Mouse (Mus musculus): ENCODE results near the gene Mrpl2.

Mrpl2 gene

DNA sequence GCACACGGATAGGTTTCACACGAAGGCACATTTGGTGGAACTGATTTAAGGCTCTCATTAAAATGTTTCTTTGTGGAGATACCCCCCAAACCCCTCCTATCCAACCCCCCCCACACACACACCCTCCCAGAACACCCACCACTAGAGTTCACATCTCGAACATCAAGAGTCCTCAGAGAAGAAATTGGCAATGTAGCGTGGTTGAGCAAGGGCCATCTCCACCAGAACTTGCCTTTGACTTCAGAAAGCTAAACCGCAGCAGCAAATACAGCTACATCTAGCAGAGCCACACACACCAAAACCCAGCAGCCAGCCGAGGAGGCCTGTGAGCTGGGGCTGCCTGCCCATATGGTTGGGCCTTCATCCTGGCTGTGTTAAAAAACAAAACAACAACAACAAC is 18.6 kb upstream of the Mrpl2 start:
- DNase-seq (ENCODE audit: low spot score): no peak

DNA sequence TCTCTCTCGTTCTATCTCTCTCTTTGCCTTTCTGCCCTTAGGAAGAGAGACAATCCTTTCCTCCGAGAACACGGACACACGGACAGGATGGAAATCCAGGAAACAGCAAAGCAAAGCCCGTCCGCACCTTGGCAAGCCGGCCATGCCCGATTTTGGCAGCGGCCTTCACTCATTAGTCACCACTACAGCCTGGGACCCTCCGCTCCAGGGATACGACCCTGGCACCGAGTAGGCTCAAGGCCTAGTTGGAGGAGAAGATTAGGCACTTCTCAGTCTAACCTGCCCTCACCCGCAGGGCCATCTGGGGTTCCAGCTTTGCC is 17.6 kb upstream of the Mrpl2 start:
- peak; percentile 55 for DNase-seq (ENCODE audit: low spot score)

DNA sequence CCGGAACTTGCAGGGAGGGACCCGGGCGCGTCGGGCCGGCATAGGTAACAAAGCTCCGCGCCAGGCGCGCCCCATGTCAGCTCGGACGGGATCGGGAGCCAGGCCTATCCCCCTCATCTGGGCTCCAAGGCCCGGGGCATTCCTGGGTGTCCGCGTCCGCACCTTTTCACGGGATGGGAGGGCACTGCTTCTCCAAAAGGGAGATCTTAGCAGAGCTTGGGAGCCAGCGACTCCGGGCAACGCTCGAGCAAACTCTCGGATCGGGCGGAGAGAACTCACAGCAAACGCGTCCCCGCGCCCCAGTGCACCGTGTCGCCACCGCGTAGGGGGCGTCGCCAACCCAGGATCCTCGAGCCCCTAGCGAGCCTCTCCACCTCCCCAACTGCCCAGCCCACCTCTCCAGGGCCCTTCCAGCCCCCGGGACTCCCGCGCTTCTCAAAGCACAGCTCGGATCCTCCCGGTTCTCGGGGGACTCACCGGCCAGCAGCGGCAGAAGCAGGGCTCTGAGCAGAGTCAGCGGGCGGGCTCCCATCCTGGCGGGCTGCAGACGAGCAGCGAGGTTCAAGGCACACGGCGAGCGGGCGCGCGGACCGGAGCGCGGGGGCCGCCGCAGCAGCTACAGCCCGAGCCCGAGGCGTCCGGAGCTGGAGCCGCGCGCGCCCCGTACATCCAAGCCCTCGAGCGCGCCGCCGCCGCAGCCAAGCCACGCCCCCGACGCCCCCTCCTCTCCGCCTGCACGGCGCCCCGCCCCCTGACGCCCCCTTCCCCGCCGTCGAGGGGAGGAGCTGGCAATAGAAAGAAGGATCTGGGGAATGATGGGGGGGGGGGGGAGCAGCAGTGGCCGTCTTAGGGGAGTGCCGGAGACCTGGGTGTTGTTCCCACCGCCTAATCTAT is 17.0 kb upstream of the Mrpl2 start, which contains the start of gene Ptk7:
Gene Ptk7 (minus strand): TSS at position 714 of the 894 bp plus-strand sequence.
- DNase-seq (ENCODE audit: low spot score): peak; percentile 93

DNA sequence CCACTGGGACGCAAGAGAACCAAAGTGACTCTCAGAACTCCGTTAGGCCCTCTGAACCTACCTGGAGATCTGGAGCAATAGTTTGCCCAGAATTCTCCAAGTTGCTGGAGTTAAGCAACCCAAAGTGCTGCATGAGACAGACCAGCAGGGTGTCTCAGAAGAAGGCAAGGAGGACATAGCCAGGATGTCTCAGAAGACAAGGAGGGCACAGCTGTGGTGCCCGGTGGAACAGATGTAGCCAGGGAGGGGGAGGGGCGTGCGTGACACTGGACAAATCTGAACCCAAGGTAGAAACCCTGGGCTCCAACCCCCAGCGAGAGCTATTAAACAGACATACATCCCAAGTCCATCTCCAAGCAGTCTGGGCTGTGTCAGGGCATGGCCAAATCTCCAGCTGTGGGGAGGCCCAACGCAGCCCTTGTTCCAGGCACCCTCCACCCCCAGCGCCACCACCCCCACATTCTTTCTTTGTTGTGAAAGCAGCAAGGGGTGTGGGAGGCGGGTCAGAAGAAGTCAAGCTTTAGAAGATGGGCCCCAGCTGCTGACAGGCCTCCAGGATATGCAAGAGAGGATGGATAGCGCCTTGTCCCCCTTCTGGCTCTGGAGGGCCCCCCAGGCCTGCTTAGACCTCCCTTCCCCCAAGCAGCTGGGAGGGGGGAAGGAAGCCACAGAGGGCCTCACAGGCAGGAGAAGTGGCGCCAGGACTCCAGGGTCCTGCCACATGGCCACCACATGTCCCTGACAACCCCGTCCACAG is 16.2 kb upstream of the Mrpl2 start:
- DNase-seq (ENCODE audit: low spot score): peak; percentile 79

DNA sequence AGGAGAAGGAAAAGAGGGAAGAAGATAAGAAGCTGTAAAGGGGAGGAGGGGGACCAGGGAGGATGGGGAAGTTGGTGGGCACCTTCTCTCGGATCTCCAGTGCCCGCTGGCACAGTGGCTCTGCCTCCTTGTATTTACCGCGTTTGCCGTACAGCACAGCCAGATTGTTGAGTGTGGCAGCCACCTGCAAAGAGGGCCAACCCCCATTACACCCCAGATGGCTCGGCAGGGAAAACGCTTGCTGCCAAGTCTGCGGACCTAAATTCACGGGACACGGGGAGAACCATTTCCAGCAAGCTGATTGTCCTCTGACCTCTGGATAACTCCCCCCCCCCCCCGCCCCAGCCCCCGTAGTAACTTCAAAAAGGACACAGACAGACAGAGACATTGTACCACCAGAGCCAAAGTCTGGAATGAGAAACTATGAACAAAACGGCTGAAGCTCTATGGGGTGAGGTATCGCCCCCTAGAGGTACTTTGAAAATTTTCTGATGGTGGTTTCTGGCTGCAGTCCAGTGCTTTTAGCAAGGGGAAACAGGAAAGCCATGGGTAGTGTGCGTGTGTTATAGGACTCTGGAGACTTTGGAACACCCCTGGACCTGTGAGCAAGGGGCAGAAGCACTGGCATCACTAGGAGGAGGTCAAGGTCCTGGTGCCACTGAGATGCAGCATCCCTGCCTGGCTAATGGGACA is 9.1 kb upstream of the Mrpl2 start:
- peak; percentile 88 for DNase-seq (ENCODE audit: low spot score)

DNA sequence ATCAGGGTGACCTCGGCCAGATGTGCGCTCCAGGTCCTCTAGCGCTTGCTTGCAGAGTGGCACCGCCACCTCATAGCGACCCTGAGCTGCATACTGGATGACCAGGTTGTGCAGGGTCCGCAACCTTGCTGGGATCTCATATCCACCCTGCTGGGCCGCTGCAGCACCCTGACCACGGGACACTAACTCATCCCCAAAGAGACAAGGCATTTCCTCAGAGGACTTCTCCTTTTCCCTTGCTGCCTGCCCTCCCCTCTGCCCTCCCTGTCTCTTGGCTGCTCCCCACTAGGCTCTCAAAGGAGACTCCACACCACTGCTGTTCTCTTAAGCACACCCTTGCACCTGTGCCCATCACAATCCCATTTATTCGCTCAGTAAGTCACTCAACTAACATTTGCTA is 6.1 kb upstream of the Mrpl2 start:
- DNase-seq (ENCODE audit: low spot score): no peak

DNA sequence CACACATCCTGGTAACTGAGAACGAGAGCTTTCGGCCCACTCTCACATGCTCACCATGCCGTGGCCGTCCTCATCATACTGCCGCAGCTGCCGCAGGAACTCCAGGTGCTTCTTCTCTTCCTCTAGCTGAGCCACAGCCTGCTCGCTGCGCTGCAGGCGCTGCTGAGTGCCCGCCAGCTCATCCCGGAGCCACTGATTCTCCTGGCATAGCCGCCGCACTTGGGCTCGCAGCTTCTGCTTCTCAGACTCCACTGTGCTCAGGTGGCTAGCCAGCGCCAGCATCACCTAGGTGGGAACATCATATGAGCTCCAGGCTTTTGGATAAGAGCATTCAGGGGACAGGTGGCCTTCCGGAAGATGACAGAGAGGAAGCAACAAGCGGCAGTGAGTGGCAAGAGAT is 4.0 kb upstream of the Mrpl2 start:
- no peak for DNase-seq (ENCODE audit: low spot score)

DNA sequence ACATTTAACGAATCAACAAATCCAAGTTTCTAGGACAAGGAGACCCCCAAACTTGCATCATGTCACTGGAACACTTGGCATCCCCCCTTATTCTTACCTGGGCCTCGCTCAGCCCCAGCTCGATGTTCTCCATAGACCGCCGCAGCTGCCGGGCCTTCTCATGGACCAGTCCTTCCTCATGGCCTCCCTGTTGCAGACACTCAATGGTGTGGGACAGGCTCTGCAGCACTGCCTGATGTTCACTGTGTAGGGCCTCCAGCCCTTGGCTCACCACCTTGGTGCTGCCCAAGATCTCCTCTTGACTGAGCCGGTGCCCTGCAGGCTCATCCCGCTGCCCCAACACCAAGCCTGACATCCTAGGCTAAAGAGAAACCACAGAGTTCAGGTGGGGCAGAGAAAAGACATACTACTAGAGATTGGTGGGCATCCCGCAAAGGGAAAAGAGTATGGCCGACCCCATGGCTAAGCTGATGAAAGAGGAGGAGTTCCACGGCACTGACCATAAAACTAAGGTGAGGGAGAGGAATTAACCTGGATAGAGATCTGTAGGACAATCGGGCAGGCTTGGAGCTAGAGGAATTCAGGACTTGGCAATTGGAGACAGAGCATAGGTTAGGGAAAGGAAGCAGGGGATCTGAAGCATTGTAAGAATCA is 1.8 kb upstream of the Mrpl2 start:
- DNase-seq (ENCODE audit: low spot score): no peak

DNA sequence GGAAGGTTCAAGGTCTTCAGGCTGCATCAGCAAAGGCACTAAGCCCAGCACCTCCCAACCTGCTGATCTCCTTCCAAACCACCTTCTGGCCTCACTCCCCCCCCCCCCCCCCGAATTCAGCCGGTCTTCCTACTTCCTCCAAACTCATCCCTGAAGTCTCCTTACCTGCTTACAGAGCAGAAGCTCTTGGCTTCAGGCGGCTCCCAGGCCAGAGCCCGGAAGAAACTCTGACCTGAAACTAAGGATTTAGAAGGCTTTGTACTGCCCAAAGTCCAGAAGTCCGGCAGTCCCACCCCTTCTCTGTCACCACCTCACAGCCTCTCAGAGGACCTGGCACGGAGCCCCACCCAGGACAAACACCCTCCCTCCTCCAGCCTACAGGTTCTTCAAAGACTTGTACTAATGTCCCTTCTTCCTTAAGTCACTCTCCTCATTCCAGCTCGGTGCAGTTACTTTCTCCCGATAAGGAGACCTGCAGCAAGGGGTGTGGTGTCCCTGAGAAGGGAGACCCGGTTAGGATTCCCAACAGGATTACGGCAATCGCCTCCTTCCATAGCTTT is 1.0 kb upstream of the Mrpl2 start:
- no peak for DNase-seq (ENCODE audit: low spot score)

DNA sequence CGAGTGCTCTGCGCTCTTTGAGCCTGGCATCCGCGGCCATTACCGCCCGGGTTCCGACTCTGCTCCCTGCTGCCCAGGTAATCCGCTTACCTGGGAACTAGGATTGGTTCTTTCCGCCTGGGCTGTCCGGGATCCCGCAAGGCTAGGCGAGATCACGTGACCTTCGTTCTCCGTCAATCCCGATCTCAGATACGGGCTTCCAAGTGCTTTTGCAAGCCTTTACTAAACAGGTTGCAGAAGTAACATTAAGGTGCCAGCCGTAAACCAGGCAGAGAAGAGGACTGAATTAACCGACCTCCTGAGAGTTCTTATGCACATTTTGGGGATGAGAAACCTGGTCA is 263 bp downstream of the Mrpl2 start:
- no peak for DNase-seq (ENCODE audit: low spot score)

DNA sequence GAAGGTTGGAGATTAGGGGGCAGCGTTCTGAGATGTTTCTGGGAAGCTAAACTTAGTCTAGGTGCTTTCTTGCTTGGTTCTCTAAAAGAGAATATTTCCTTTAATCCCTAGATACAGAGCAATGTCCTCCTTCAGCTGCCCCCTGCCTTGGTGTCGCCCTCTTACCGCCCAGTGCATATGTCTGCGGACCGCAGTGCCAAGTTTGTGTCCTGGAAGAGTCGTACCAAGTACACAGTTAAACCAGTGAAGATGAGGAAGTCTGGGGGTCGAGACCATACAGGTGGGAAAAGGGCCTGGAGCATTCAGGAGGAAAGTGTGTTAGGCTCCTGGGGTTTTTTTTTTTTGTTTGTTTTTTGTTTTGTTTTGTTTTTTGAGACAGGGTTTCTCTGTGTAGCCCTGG is 1.2 kb downstream of the Mrpl2 start:
- no peak for DNase-seq (ENCODE audit: low spot score)

DNA sequence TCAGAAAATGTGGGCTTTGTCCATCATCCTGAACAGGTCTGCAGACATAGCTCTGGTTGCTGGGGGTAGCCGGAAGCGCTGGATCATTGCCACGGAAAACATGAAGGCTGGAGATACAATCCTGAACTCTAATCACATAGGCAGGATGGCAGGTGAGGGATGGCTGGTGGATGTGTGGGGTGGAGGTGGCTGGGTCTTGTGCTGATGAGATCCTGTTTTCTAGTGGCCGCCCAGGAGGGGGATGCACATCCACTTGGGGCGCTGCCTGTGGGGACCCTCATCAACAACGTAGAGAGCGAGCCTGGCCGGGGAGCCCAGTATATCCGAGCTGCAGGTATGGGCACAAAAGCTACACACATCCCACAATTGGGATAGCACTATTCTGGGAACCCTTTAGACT is 2.4 kb downstream of the Mrpl2 start:
- DNase-seq (ENCODE audit: low spot score): no peak

DNA sequence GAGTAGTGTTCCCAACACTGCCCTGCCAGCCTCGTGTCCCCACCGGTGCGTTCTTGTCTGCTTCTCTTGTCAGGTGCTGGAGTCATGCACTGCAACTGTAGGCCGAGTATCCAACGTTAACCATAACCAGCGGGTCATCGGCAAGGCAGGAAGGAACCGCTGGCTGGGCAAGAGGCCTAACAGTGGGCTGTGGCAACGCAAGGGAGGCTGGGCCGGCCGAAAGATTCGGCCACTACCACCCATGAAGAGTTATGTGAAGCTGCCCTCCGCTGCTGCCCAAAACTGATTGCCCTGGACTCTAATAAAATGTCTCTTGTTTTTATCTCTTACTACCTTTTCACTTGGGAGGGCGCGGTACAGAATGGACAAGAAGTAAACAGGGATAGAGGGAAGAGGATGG is 3.8 kb downstream of the Mrpl2 start:
- DNase-seq (ENCODE audit: low spot score): no peak

DNA sequence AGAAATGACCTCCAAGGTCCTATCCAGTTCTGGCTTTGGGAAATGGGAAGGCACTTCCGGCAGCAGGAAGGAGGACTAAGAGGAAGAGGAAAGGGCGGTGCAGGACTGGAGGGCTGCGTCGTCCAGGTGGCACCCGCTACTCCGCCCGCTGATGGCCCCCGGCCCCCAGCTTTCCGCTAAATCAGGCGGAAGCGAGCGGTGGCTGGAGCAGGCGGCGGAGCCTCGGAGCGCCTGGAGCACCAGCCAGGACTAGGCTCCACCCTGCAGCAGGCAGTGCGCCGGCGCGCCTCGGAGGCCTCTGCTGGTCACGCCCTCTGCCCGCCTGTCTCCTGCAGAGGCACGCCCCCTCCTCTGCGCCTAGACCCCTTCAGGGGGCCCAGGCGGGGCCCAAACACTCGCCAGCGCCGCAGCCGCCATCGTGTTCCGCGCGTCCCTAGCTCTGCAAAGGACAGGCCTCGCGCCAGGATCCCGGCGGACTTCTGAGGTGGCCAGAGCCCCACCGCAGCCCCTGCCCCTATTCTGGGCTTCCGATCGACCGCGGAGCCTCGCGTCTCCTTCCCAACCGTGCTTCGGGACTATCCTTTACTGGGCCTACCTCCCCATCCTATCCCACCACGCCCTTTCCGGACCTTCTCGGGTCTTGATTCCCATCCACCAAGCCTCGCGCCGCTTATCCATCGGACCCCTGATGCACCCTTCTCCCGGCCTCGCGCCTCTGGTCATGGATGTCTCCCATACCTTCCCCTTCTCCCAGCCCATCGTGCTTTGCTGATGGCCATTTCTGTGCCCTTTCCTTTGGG is 4.4 kb downstream of the Mrpl2 start, which contains the start of gene Cul7:
Gene Cul7 (plus strand): TSS at position 106 of the 800 bp plus-strand sequence.
- peak; percentile 96 for DNase-seq (ENCODE audit: low spot score)

DNA sequence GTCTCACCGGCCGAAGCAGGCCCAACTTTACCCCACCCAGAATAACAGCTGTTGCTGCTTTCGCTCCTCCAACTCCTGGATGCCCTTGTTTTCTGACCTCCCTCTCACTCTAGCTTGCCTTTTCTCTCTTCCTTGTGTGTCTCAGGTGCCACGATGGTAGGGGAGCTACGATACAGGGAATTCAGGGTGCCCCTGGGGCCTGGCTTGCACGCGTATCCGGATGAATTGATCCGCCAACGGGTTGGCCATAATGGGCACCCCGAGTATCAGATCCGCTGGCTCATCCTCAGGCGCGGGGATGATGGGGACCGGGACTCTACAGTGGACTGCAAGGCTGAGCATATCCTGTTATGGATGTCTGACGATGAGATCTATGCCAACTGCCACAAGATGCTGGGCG is 5.3 kb downstream of the Mrpl2 start:
- peak; percentile 12 for DNase-seq (ENCODE audit: low spot score)

DNA sequence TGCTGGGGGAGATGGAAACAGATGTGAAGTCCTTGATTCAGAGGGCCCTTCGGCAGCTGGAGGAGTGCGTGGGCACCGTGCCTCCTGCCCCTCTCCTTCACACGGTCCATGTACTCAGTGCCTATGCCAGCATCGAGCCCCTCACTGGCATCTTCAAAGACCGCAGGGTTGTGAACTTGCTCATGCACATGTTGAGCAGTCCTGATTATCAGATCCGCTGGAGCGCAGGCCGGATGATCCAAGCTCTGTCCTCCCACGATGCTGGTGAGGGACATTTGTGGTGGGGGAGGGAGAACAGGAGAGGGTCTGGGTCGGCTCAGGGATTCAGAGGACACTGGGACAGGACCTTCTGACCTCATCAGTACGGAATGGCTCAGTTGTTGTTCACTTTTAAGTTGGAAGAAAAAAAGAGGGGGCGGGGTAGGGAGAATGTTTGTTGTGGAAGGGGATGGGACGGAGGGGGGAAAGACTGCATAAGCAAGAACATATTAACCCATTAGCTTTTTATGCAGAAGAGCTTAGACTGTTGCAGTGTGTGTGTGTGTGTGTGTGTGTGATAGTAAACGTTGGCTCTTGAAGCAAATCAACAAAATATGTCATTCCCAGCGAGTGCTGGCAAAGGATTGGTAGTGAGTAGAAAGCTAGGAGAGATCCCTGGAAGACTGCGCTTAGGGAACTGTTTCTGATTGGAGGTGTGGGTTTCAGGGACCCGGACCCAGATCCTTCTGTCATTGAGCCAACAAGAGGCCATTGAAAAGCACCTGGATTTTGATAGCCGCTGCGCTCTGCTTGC is 5.9 kb downstream of the Mrpl2 start:
- DNase-seq (ENCODE audit: low spot score): no peak

DNA sequence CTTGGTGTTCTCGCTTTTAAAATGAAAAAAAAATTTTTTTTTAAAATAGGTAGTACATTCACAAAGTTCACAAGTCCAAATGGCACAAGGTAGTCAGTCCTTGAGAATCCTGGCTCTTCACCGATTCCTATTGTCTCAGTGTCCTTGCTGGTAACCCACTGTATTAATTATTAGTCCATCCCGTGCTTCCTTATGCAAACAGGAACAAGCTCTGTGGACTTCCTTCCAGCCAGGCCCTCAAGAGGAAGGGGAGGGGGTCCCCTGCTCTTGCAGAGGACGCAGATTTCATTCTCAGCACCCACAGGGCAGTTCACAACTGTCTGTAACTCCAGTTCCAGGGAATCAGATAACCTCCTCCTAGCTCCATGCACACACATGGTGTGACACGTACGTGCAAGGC is 10.0 kb downstream of the Mrpl2 start:
- no peak for DNase-seq (ENCODE audit: low spot score)

DNA sequence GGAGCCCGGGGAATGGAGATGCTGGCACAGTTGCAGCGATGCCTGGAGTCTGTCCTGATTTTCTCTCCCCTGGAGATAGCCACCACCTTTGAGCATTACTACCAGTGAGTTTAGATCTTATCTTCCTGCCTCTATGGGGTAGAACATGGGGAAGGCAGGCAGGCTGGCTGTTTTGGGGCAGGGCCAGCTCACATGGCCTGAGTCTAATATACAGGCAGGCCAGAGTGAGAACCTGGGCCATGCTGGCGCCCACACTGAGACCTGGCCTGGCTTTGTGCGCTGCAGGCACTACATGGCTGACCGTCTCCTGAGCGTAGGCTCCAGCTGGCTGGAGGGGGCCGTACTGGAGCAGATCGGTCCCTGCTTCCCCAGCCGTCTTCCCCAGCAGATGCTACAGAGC is 15.3 kb downstream of the Mrpl2 start:
- DNase-seq (ENCODE audit: low spot score): no peak

DNA sequence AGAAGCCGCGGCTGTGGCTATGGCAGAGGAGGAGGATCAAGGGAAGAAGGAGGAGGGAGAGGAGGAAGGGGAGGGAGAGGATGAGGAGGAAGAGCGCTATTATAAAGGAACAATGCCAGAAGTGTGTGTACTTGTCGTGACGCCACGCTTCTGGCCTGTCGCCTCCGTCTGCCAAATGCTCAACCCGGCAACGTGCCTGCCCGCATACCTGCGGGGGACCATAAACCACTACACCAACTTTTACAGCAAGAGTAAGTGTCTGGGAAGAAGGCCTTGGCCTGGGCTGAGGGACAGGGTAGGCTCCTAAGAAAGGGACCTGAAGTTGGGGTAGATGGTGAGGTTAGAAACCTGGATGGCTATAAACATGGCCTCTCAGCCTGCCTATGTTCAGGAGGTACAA is 16.0 kb downstream of the Mrpl2 start:
- no peak for DNase-seq (ENCODE audit: low spot score)

DNA sequence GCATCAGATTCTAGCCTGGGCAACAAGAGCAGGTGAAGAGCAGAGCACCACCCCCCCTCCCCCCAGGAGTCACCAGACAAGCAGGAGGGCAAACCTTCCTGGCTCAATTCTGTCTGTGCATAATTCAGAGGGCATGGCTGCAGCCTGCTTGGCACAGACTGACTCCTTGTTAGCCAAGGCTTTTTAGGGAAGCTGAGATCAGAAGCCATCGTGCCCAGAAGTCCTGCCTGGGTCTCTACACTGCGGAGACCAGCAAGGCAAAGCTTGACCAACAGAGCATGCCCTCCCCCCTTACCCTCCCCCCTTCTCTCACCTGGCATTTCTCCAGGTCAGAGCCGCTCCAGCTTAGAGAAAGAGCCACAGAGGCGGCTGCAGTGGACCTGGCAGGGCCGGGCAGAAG is 16.7 kb downstream of the Mrpl2 start:
- no peak for DNase-seq (ENCODE audit: low spot score)
